Mouse (Mus musculus): ENCODE measurements around the gene Slc2a8.

Slc2a8 gene

GRCm38 (mm10) chr2:32981725-32982271 lies at the start of gene Slc2a8:
TSS of gene Slc2a8 (minus strand) at chr2:32982083.
- peak; percentile 93 for DNase-seq (ENCODE audit: low read depth)

- peak; percentile 82 for DNase-seq (ENCODE audit: low read depth)
These were observed 43.2 kb upstream of the Slc2a8 start for GRCm38 (mm10) chr2:33025040-33025439.

- DNase-seq (ENCODE audit: low read depth), result peak; percentile 29
These were observed 42.7 kb upstream of the Slc2a8 start for GRCm38 (mm10) chr2:33024564-33024963.

- DNase-seq (ENCODE audit: low read depth), result no peak
These were observed 41.0 kb upstream of the Slc2a8 start for GRCm38 (mm10) chr2:33022846-33023245.

GRCm38 (mm10) chr2:33018026-33018425 lies 36.1 kb upstream of the Slc2a8 start:
- DNase-seq (ENCODE audit: low read depth), result peak; percentile 66

- DNase-seq (ENCODE audit: low read depth), result peak; percentile 73
These were observed 35.3 kb upstream of the Slc2a8 start for GRCm38 (mm10) chr2:33017191-33017590.

- no peak for DNase-seq (ENCODE audit: low read depth)
These were observed 33.0 kb upstream of the Slc2a8 start for GRCm38 (mm10) chr2:33014877-33015276.

- peak; percentile 41 for DNase-seq (ENCODE audit: low read depth)
These were observed 27.2 kb upstream of the Slc2a8 start for GRCm38 (mm10) chr2:33009055-33009454.

GRCm38 (mm10) chr2:33005041-33005440 lies 23.2 kb upstream of the Slc2a8 start:
- DNase-seq (ENCODE audit: low read depth), result no peak

- DNase-seq (ENCODE audit: low read depth), result no peak
These were observed 20.3 kb upstream of the Slc2a8 start for GRCm38 (mm10) chr2:33002144-33002543.

GRCm38 (mm10) chr2:32999752-33000151 lies 17.9 kb upstream of the Slc2a8 start:
- DNase-seq (ENCODE audit: low read depth), result no peak

GRCm38 (mm10) chr2:32997792-32998191 lies 15.9 kb upstream of the Slc2a8 start:
- no peak for DNase-seq (ENCODE audit: low read depth)

GRCm38 (mm10) chr2:32997081-32997480 lies 15.2 kb upstream of the Slc2a8 start:
- DNase-seq (ENCODE audit: low read depth), result no peak

- DNase-seq (ENCODE audit: low read depth), result peak; percentile 70
These were observed 10.2 kb upstream of the Slc2a8 start for GRCm38 (mm10) chr2:32992130-32992529.

- peak; percentile 48 for DNase-seq (ENCODE audit: low read depth)
These were observed 8.4 kb upstream of the Slc2a8 start for GRCm38 (mm10) chr2:32990167-32990832.

GRCm38 (mm10) chr2:32989376-32989775 lies 7.5 kb upstream of the Slc2a8 start:
- peak; percentile 82 for DNase-seq (ENCODE audit: low read depth)

- DNase-seq (ENCODE audit: low read depth), result no peak
These were observed 4.0 kb upstream of the Slc2a8 start for GRCm38 (mm10) chr2:32985844-32986243.

GRCm38 (mm10) chr2:32983617-32984016 lies 1.7 kb upstream of the Slc2a8 start:
- DNase-seq (ENCODE audit: low read depth), result no peak

- no peak for DNase-seq (ENCODE audit: low read depth)
These were observed 817 bp upstream of the Slc2a8 start for GRCm38 (mm10) chr2:32982700-32983099.

- no peak for DNase-seq (ENCODE audit: low read depth)
These were observed 602 bp downstream of the Slc2a8 start for GRCm38 (mm10) chr2:32981281-32981680.

- no peak for DNase-seq (ENCODE audit: low read depth)
These were observed 2.2 kb downstream of the Slc2a8 start for GRCm38 (mm10) chr2:32979675-32980074.

- no peak for DNase-seq (ENCODE audit: low read depth)
These were observed 3.2 kb downstream of the Slc2a8 start for GRCm38 (mm10) chr2:32978675-32979074.

GRCm38 (mm10) chr2:32977114-32977513 lies 4.8 kb downstream of the Slc2a8 start:
- no peak for DNase-seq (ENCODE audit: low read depth)

GRCm38 (mm10) chr2:32974216-32974615 lies 7.7 kb downstream of the Slc2a8 start:
- no peak for DNase-seq (ENCODE audit: low read depth)
